Mouse (Mus musculus): ENCODE results near the gene 6030408B16Rik.

DNA sequence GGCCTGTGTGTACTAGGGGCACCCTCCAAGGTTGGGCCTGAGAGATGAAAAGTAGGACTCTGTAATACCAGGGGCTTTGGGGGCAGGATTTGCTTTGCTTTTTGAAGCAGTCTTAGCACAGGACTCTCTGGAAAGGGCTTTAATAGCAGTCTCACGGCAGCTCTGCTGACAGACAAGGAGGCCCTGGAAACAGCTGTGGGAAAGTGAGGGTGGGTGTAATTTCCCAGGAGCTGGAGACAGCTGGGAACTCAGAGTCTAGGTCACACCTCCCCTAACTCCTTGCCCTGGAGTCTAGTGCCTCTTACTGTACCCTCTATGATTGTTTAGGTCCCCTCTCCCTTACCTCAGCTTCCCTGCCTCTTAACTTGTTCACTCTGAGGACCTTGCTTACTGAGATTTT lies 40.2 kb downstream of the 6030408B16Rik start:
- TF ChIP-seq CTCF (IDR thresholded peaks at IDR 0.05; ENCODE audit: borderline replicate concordance, extremely low read depth, insufficient read depth, insufficient read length) (no peak), POLR2A (IDR thresholded peaks at IDR 0.05; ENCODE audit: borderline replicate concordance, extremely low read depth, insufficient read depth, insufficient read length, poor library complexity, severe bottlenecking) (no peak)

Measured in brain, embryonic 14.5 days (tissue).